Mouse (Mus musculus) retina, postnatal 1 day (tissue): ENCODE results near the gene Dap.

Source experiments
- DNase-seq: peaks from one replicate; pipeline ENCODE4 v3.0.0-alpha.2; 2012

The Dap gene

GRCm38 (mm10) chr15:31265404-31265803 lies 41.3 kb downstream of the Dap start:
- DNase-seq: no peak

- no peak for DNase-seq
These were observed 41.7 kb downstream of the Dap start for GRCm38 (mm10) chr15:31265845-31266244.

GRCm38 (mm10) chr15:31268148-31268547 lies 44.0 kb downstream of the Dap start:
- DNase-seq: no peak

GRCm38 (mm10) chr15:31269558-31269957 lies 45.4 kb downstream of the Dap start:
- peak; percentile 72 for DNase-seq

GRCm38 (mm10) chr15:31272695-31273094 lies 48.6 kb downstream of the Dap start:
- DNase-seq: no peak

- no peak for DNase-seq
These were observed 49.4 kb downstream of the Dap start for GRCm38 (mm10) chr15:31273509-31273908.

- no peak for DNase-seq
These were observed 54.0 kb downstream of the Dap start for GRCm38 (mm10) chr15:31278090-31278489.

- no peak for DNase-seq
These were observed 55.0 kb downstream of the Dap start for GRCm38 (mm10) chr15:31279120-31279519.

- DNase-seq: no peak
These were observed 55.5 kb downstream of the Dap start for GRCm38 (mm10) chr15:31279577-31280004.

GRCm38 (mm10) chr15:31280059-31280458 lies 55.9 kb downstream of the Dap start:
- no peak for DNase-seq

GRCm38 (mm10) chr15:31280683-31281082 lies 56.6 kb downstream of the Dap start:
- no peak for DNase-seq

- DNase-seq: no peak
These were observed 57.7 kb downstream of the Dap start for GRCm38 (mm10) chr15:31281830-31282229.

GRCm38 (mm10) chr15:31282353-31282752 lies 58.2 kb downstream of the Dap start:
- no peak for DNase-seq

GRCm38 (mm10) chr15:31284142-31284541 lies 60.0 kb downstream of the Dap start:
- DNase-seq: peak; percentile 45

- no peak for DNase-seq
These were observed 61.0 kb downstream of the Dap start for GRCm38 (mm10) chr15:31284922-31285631.

GRCm38 (mm10) chr15:31285695-31286094 lies 61.6 kb downstream of the Dap start:
- DNase-seq: no peak

- DNase-seq: no peak
These were observed 68.5 kb downstream of the Dap start for GRCm38 (mm10) chr15:31292627-31293026.

- no peak for DNase-seq
These were observed 70.2 kb downstream of the Dap start for GRCm38 (mm10) chr15:31294311-31294710.

- no peak for DNase-seq
These were observed 73.0 kb downstream of the Dap start for GRCm38 (mm10) chr15:31296882-31297776.

- no peak for DNase-seq
These were observed 73.6 kb downstream of the Dap start for GRCm38 (mm10) chr15:31297777-31298137.

GRCm38 (mm10) chr15:31299258-31299917 lies 75.3 kb downstream of the Dap start:
- DNase-seq: no peak

GRCm38 (mm10) chr15:31302293-31302990 lies 78.3 kb downstream of the Dap start:
- no peak for DNase-seq

- DNase-seq: no peak
These were observed 80.2 kb downstream of the Dap start for GRCm38 (mm10) chr15:31304302-31304701.
